Mouse (Mus musculus): ENCODE data around the gene Depdc1b. TPM values are rescaled to one million over a fixed set of nuclear protein-coding genes. Genes with fewer than 3 reads are reported as not detected.

The Depdc1b gene
- 0.24 TPM for polyA plus RNA-seq (2014; fragmentation: Illumina TruSeq; extraction: RNeasy Lipid Tissue Mini Kit (QIAGEN cat#74804); ENCODE audit: low read depth, low replicate concordance)

DNA sequence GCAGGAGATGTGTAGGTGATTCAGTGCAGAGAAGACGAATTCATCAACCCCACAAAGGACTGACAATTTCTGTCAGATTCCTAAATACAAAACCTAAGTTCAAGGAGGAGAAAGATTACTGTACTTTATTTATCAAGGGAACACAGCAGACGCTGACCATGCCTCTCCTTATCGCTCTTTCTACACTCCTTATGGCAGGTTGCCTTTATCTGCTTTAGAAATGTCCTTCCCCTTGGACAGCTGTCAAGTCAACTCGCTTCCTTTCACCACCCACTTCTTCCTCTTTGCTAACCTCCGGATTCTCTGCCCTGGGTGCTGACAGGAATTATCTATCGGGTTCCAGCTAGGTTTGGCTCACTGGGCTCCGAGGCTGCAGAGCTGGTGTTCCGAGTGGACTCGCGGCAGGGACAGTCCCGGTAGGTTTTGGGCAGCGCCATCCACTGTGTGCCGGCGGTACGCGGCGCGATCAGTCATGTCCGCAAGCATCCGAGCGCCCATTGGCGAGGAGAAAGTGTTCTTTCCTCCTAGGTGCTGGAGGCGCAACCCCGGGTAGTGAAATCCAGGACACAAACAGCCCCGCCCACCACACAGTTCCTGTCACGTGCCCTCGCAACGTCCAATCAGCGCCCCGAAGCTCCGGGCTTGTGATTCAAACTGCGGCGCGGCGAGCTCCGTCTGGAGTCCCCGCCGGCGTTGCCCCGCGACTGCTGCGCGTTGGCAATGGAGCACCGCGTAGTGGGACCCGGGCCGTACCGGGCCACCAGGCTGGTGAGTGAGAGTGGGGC is at the start of gene Depdc1b:
TSS of gene Depdc1b (plus strand) at position 631 of the 785 bp plus-strand sequence.

DNA sequence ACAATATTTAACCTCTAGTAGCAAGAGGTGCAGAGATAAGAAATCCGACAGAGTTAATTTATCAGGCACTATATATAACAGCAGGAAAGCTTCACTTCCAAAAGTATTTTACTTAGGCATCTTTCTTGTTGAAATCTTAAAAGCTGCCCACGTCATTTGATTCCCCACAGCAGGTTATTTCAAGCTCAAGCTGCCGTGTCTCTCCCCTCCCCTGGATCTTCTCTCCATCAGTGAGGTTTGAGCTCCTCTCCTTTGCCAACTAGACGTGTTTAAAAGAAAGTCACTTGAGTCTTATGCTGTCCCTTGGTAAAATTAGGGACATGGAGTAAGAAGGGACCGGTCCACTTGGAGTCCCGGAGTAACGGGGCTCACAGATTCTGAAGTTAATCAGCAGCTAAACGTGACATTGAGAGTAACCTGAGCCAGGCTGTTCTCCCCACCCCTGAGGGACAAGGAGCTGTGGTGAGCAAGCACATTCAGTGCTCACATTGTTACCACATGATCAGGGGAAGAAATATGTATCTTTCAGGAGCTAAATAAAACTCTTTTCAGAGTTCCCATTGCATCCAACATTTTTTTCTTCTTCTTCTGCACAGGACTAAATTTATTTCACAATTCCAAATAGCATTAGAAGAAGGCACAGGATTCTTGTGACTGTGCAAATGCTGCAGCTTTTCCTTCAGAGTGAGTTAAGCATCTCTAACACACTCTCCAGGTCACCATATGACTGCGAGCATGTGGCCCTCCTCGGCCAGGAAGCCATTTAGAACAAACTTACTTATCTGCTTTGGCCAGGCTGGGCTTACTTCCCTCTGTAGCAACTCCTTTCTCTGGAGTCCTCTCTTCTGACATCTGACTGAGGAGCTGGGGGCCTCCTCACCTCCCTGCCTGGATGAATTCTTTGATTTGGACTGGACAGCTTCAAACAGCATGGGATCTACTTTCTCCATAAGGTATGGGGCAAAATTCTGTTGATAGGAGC is 133.3 kb downstream of the Depdc1b start, which contains the start of gene Pde4d:
TSS of gene Pde4d (plus strand) at position 833 of the 982 bp plus-strand sequence.

Other genes with a start within 250 kb of the Depdc1b start
- gene Ndufaf2, start 157.7 kb upstream of the Depdc1b start, polyA plus RNA-seq (2014; fragmentation: Illumina TruSeq; extraction: RNeasy Lipid Tissue Mini Kit (QIAGEN cat#74804); ENCODE audit: low read depth, low replicate concordance), result 32.5 TPM
- 4.5 TPM for gene Ercc8, start 157.6 kb upstream of the Depdc1b start, polyA plus RNA-seq (2014; fragmentation: Illumina TruSeq; extraction: RNeasy Lipid Tissue Mini Kit (QIAGEN cat#74804); ENCODE audit: low read depth, low replicate concordance)
- 2.5 TPM for gene Elovl7, start 101.9 kb upstream of the Depdc1b start, polyA plus RNA-seq (2014; fragmentation: Illumina TruSeq; extraction: RNeasy Lipid Tissue Mini Kit (QIAGEN cat#74804); ENCODE audit: low read depth, low replicate concordance)
- 4.1 TPM for gene Pde4d, start 133.6 kb downstream of the Depdc1b start, polyA plus RNA-seq (2014; fragmentation: Illumina TruSeq; extraction: RNeasy Lipid Tissue Mini Kit (QIAGEN cat#74804); ENCODE audit: low read depth, low replicate concordance)

Measured in adipose tissue, adult 10 weeks (tissue).